Mouse (Mus musculus) MEL (cell line): ENCODE data around the gene Wdr49. TPM values are rescaled to one million over a fixed set of nuclear protein-coding genes. Genes with fewer than 3 reads are reported as not detected.

Experiments
- DNase-seq: peaks from one replicate; pipeline ENCODE4 v3.0.0; 2011; ENCODE audit warnings: low read depth, low spot score
- H3K27ac ChIP-seq: 2 replicates; pipeline ENCODE4 v1.5.1; 2012; ENCODE audit warnings: low read depth, mild to moderate bottlenecking, control low read depth, low read length, moderate library complexity; ENCODE audit not compliant: control insufficient read depth
- H3K27me3 ChIP-seq, 2 experiments: fragments of 150-350 bp in 1 of 2; sonication (generic) in 1 of 2; 2 replicates each; pipeline ENCODE4 v1.6.1; 2012; ENCODE audit warnings: low read length in 2 of 2, mild to moderate bottlenecking in 2 of 2, improper control_type of control experiment in 1 of 2, moderate library complexity in 1 of 2; ENCODE audit not compliant: insufficient read depth in 2 of 2, control insufficient read depth in 1 of 2
- H3K36me3 ChIP-seq, 2 experiments: 2 replicates each; pipeline ENCODE4 v1.6.1; 2012 to 2014; ENCODE audit warnings: low read length in 2 of 2, improper control_type of control experiment in 1 of 2, inconsistent platforms in 1 of 2, mild to moderate bottlenecking in 1 of 2; ENCODE audit not compliant: insufficient read depth in 2 of 2, control insufficient read depth in 1 of 2
- H3K4me1 ChIP-seq, 2 experiments: fragments of 150-350 bp in 1 of 2; sonication (generic) in 1 of 2; 2 replicates each; pipeline ENCODE4 v1.6.1; 2012; ENCODE audit warnings: low read length in 2 of 2, improper control_type of control experiment in 1 of 2, mild to moderate bottlenecking in 1 of 2; ENCODE audit not compliant: insufficient read depth in 2 of 2, control insufficient read depth in 1 of 2
- H3K4me3 ChIP-seq, 2 experiments: fragments of 150-350 bp in 1 of 2; sonication (generic) in 1 of 2; 2 replicates each; pipeline ENCODE4 v1.5.1; 2012; ENCODE audit warnings: low read depth in 2 of 2, low read length in 2 of 2, mild to moderate bottlenecking in 2 of 2, moderate library complexity in 2 of 2, control low read depth in 1 of 2, improper control_type of control experiment in 1 of 2; ENCODE audit not compliant: control insufficient read depth in 1 of 2, insufficient read depth in 1 of 2
- H3K79me2 ChIP-seq: 2 replicates; pipeline ENCODE4 v1.6.1; 2012; ENCODE audit warnings: mild to moderate bottlenecking, low read length, moderate library complexity; ENCODE audit not compliant: control insufficient read depth, poor library complexity, insufficient read depth
- H3K9ac ChIP-seq: 2 replicates; pipeline ENCODE4 v1.6.1; 2012; ENCODE audit warnings: low read depth, mild to moderate bottlenecking, control low read depth, low read length, moderate library complexity; ENCODE audit not compliant: control insufficient read depth, poor library complexity, severe bottlenecking
- H3K9me3 ChIP-seq: fragments of 150-350 bp; sonication (generic); replicated peaks from 2 replicates; pipeline ENCODE4 v1.6.1; 2012; ENCODE audit warnings: mild to moderate bottlenecking, low read length, improper control_type of control experiment, moderate library complexity; ENCODE audit not compliant: insufficient read depth
- BHLHE40 ChIP-seq: IDR thresholded peaks from 2 replicates; pipeline ENCODE4 v1.6.1; 2012; ENCODE audit warnings: low read depth, mild to moderate bottlenecking, inconsistent platforms, low read length, improper control_type of control experiment, borderline replicate concordance
- E2F4 ChIP-seq: IDR thresholded peaks from 2 replicates; pipeline ENCODE4 v1.6.1; 2011; ENCODE audit warnings: low read depth, low read length, improper control_type of control experiment, borderline replicate concordance
- ELF1 ChIP-seq: IDR thresholded peaks from 2 replicates; pipeline ENCODE4 v1.6.1; 2014; ENCODE audit warnings: low read depth, mild to moderate bottlenecking, inconsistent platforms, low read length, improper control_type of control experiment, moderate library complexity
- GABPA ChIP-seq: IDR thresholded peaks from 2 replicates; pipeline ENCODE4 v1.6.1; 2012; ENCODE audit warnings: low read depth, mild to moderate bottlenecking, inconsistent platforms, low read length, improper control_type of control experiment, moderate library complexity
- GATA1 ChIP-seq: IDR thresholded peaks from 2 replicates; pipeline ENCODE4 v1.6.1; 2011; ENCODE audit warnings: low read depth, low read length, improper control_type of control experiment
- MAFK ChIP-seq: IDR thresholded peaks from 2 replicates; pipeline ENCODE4 v1.6.1; 2011; ENCODE audit warnings: low read depth, mild to moderate bottlenecking, low read length, improper control_type of control experiment, borderline replicate concordance
- MAZ ChIP-seq: IDR thresholded peaks from 2 replicates; pipeline ENCODE4 v1.6.1; 2012; ENCODE audit warnings: low read depth, mild to moderate bottlenecking, inconsistent platforms, low read length, improper control_type of control experiment
- MEF2A ChIP-seq: IDR thresholded peaks from 2 replicates; pipeline ENCODE4 v1.6.1; 2014; ENCODE audit warnings: low read depth, mild to moderate bottlenecking, inconsistent platforms, low read length, improper control_type of control experiment; ENCODE audit not compliant: poor library complexity, insufficient replicate concordance, severe bottlenecking; ENCODE audit errors: extremely low read depth
- MYB ChIP-seq: IDR thresholded peaks from 2 replicates; pipeline ENCODE4 v1.6.1; 2011; ENCODE audit warnings: mild to moderate bottlenecking, low read depth, low read length, improper control_type of control experiment
- MYC ChIP-seq: IDR thresholded peaks from 2 replicates; pipeline ENCODE4 v1.6.1; 2011; ENCODE audit warnings: low read depth, mild to moderate bottlenecking, low read length, improper control_type of control experiment, moderate library complexity
- POLR2AphosphoS2 ChIP-seq: IDR thresholded peaks from 2 replicates; pipeline ENCODE4 v1.6.1; 2011; ENCODE audit warnings: low read length, improper control_type of control experiment
- SIN3A ChIP-seq: IDR thresholded peaks from 2 replicates; pipeline ENCODE4 v1.6.1; 2012; ENCODE audit warnings: low read length, improper control_type of control experiment, inconsistent platforms
- SMC3 ChIP-seq: IDR thresholded peaks from 2 replicates; pipeline ENCODE4 v1.6.1; 2011; ENCODE audit warnings: low read depth, low read length, improper control_type of control experiment
- TAL1 ChIP-seq: IDR thresholded peaks from 2 replicates; pipeline ENCODE4 v1.6.1; 2012; ENCODE audit warnings: mild to moderate bottlenecking, inconsistent platforms, low read length, moderate library complexity, mixed read lengths
- USF1 ChIP-seq: IDR thresholded peaks from 2 replicates; pipeline ENCODE4 v1.6.1; 2014; ENCODE audit warnings: low read depth, mild to moderate bottlenecking, inconsistent platforms, low read length, improper control_type of control experiment, moderate library complexity
- USF2 ChIP-seq, 2 experiments: IDR thresholded peaks; 2 replicates each; pipeline ENCODE4 v1.6.1; 2011 to 2012; ENCODE audit warnings: improper control_type of control experiment in 2 of 2, low read length in 2 of 2, borderline replicate concordance in 1 of 2, inconsistent platforms in 1 of 2, low read depth in 1 of 2, mild to moderate bottlenecking in 1 of 2; ENCODE audit not compliant: insufficient read depth in 1 of 2
- ZKSCAN1 ChIP-seq: IDR thresholded peaks from 2 replicates; pipeline ENCODE4 v1.6.1; 2012; ENCODE audit warnings: low read depth, mild to moderate bottlenecking, inconsistent platforms, low read length, improper control_type of control experiment, moderate library complexity
- ZMIZ1 ChIP-seq: IDR thresholded peaks from 2 replicates; pipeline ENCODE4 v1.6.1; 2012; ENCODE audit warnings: low read depth, mild to moderate bottlenecking, inconsistent platforms, low read length, improper control_type of control experiment, moderate library complexity
- polyA plus RNA-seq, 2 experiments: library from polyadenylated mRNA; stranded (reverse) in 1 of 2; unstranded in 1 of 2; fragments of >175 nt in 1 of 2; fragments of >200 nt in 1 of 2; gene quantifications; 2 replicates each; pipeline versions ENCODE4 v1.2.1 to v1.2.4; 2012; ENCODE audit warnings: low replicate concordance in 2 of 2, low read depth in 1 of 2; ENCODE audit not compliant: insufficient read length in 2 of 2, insufficient read depth in 1 of 2, missing spikeins in 1 of 2
- total RNA-seq: library from RNA; depleted of rRNA; stranded (reverse); fragments of 300-350 nt; gene quantifications from 2 replicates; pipeline ENCODE4 v1.2.3, GENCODE M21; 2012

The Wdr49 gene
- total and polyA plus RNA-seq, 3 experiments = not detected

DNA sequence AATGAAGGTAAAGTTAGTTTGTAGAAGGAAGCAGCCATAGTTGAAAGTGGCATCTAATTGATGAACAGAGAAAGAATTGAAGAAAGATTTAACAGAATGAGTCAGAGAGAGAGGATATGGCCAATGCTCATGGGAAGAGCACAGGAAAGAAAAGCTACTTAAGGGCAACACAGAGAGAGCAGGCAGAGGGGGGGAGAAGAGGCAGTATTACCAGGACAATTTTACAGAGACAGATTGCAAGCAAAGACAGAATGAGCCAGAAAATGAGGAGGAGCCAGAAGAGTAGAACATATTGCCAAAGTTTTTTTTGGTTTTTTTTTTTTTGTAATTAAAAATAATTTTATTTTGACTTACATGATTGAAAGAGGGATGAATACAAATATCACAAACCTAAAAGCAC is 128.0 kb downstream of the Wdr49 start:
- no peak overlapping the region for H3K4me3 ChIP-seq
- no peak for DNase-seq
- H3K4me1 ChIP-seq = no peaks in the 10 kb centered on the region
- no peak overlapping the region for H3K27ac ChIP-seq
- TF ChIP-seq SMC3 = no peak
- TF ChIP-seq MYB = no peak
- TF ChIP-seq ZKSCAN1 = no peak
- no peak for TF ChIP-seq E2F4
- no peak for TF ChIP-seq MAZ
- no peak for TF ChIP-seq BHLHE40
- TF ChIP-seq SIN3A = no peak
- TF ChIP-seq ZMIZ1 = no peak
- TF ChIP-seq MEF2A = no peak
- no peak for TF ChIP-seq USF1
- no peak for TF ChIP-seq GABPA
- no peak for TF ChIP-seq GATA1
- no peak for TF ChIP-seq ELF1
- TF ChIP-seq POLR2AphosphoS2 = no peak
- no peak overlapping the region for H3K9ac ChIP-seq
- H3K9me3 ChIP-seq = no peaks in the 10 kb centered on the region
- H3K79me2 ChIP-seq = no peaks in the 10 kb centered on the region
- H3K36me3 ChIP-seq = no peaks in the 10 kb centered on the region
- H3K27me3 ChIP-seq = no peaks in the 10 kb centered on the region

DNA sequence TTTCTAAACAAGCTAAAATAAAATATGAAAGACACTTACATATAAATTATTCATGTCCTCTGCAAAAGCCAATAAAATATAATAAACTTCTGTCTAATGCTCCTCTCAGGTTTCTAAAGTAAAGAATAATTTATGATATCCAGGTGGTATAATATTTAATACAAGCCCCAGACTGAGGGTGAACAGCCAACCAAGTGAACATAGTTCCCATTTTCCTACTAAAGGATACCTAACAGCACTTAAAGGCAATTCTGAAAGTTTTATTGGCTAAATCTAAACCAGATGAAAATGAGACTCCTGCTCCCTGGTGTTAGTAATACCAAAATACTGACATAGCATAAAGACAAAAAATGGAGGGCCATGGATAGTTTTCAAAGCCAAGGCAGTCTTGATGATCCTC is 144.8 kb downstream of the Wdr49 start:
- H3K27me3 ChIP-seq = no peaks in the 10 kb centered on the region
- no peak overlapping the region for H3K27ac ChIP-seq
- H3K79me2 ChIP-seq = no peaks in the 10 kb centered on the region
- DNase-seq = no peak
- no peak overlapping the region for H3K4me3 ChIP-seq
- H3K9me3 ChIP-seq = no peaks in the 10 kb centered on the region
- H3K9ac ChIP-seq = no peak overlapping the region
- TF ChIP-seq USF2 (IDR thresholded peaks at IDR 0.05; ENCODE audit: borderline replicate concordance in 1 of 2, insufficient read depth in 1 of 2, low read depth in 1 of 2, low read length in 2 of 2) (no peak), GATA1 (no peak), MAFK (no peak), ZMIZ1 (no peak), MYC (no peak), MYB (no peak), SIN3A (no peak), TAL1 (no peak)
- no peaks in the 10 kb centered on the region for H3K4me1 ChIP-seq
- H3K36me3 ChIP-seq = no peaks in the 10 kb centered on the region
